Comparison of ENCODE assay signal across 8 mouse cellular contexts in the genomic region with DNA sequence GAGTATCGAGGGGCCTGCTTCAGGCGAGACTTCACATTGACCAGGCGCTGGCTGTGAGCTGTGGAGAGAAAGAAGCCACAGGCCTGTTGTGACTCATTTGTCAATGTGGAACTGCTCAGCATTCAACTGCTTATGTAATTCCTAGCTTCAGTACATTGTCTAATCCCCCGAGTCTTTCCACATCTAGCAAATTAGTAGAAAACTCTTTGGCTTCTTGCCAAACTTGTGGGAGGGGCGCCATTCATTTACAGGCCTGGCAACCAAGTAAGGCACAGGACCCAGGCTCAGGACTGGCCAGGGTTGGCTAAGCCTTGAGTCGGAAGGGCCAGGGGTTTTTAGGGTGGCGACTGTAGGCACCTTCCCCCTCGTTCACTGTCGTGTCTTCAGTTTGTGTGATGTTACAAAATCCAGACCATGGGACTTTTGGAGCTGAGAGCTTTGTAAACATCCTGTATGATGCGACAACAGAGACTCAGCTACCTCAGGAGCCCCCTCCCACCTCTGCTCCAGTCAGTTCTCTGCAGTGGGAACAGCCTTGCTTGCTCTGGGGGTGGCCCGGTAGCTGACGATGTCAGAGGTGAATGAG.
DNase-seq lines count a peak whose midpoint lies in the region; ATAC-seq and TF ChIP-seq lines count a peak whose summit lies in the region.

No protein-coding gene starts in this region.

- H3K27me3 ChIP-seq in hindbrain, embryonic 12.5 days: no peaks in the 10 kb centered on the region
- H3K27me3 ChIP-seq in hindbrain, embryonic 10.5 days (ENCODE audit: insufficient read depth, poor library complexity, severe bottlenecking): no peaks in the 10 kb centered on the region
- no peaks in the 10 kb centered on the region for H3K27me3 ChIP-seq in hindbrain, embryonic 15.5 days
- H3K27me3 ChIP-seq in lung, postnatal 0 days (replicated peaks; ENCODE audit: insufficient read depth, low read length): no peaks in the 10 kb centered on the region

- peak overlapping the region; percentile 49 for H3K27ac ChIP-seq in hindbrain, embryonic 12.5 days
- no peak overlapping the region for H3K27ac ChIP-seq in hindbrain, embryonic 10.5 days
- peak overlapping the region; percentile 65; the same call in 1 of the 2 replicates for H3K27ac ChIP-seq in hindbrain, embryonic 15.5 days (replicated peaks)
- H3K27ac ChIP-seq in lung, postnatal 0 days (ENCODE audit: low read length): peak overlapping the region; percentile 20; the same call in 1 of the 2 replicates

- no peak overlapping the region for H3K9ac ChIP-seq in hindbrain, embryonic 12.5 days
- no peak overlapping the region for H3K9ac ChIP-seq in hindbrain, embryonic 15.5 days
- no peak overlapping the region for H3K9ac ChIP-seq in lung, postnatal 0 days (replicated peaks; ENCODE audit: low read depth)

- WGBS in hindbrain, embryonic 12.5 days: 85% methylated on average over 12 of the region's 12 CpGs
- 94% methylated on average over 12 of the region's 12 CpGs for WGBS in hindbrain, embryonic 10.5 days
- 57% methylated on average over 12 of the region's 12 CpGs for WGBS in hindbrain, embryonic 15.5 days
- WGBS in lung, postnatal 0 days: 57% methylated on average over 12 of the region's 12 CpGs

- TF ChIP-seq CTCF in lung, postnatal 0 days (IDR thresholded peaks at IDR 0.05): no peak

- H3K36me3 ChIP-seq in hindbrain, embryonic 12.5 days: peaks cover 76% of the 10 kb centered on the region
- H3K36me3 ChIP-seq in hindbrain, embryonic 10.5 days: peaks cover 98% of the 10 kb centered on the region
- peaks cover 20% of the 10 kb centered on the region for H3K36me3 ChIP-seq in hindbrain, embryonic 15.5 days
- peaks cover 15% of the 10 kb centered on the region; the same call in 1 of the 2 replicates for H3K36me3 ChIP-seq in lung, postnatal 0 days (ENCODE audit: insufficient read depth, low read length)

- TF ChIP-seq EP300 in lung, postnatal 0 days (IDR thresholded peaks at IDR 0.05): no peak

- H3K4me1 ChIP-seq in hindbrain, embryonic 12.5 days: 0 out of 2 replicates have a peak, but pooled peaks cover 6% of the 10 kb centered on the region
- no peaks in the 10 kb centered on the region for H3K4me1 ChIP-seq in hindbrain, embryonic 10.5 days (replicated peaks)
- peaks cover 15% of the 10 kb centered on the region for H3K4me1 ChIP-seq in hindbrain, embryonic 15.5 days (replicated peaks)
- no peaks in the 10 kb centered on the region for H3K4me1 ChIP-seq in lung, postnatal 0 days (ENCODE audit: insufficient read depth, low read depth, low read length)

- H3K4me3 ChIP-seq in hindbrain, embryonic 12.5 days: no peak overlapping the region
- no peak overlapping the region for H3K4me3 ChIP-seq in hindbrain, embryonic 10.5 days
- H3K4me3 ChIP-seq in hindbrain, embryonic 15.5 days: no peak overlapping the region
- no peak overlapping the region for H3K4me3 ChIP-seq in lung, postnatal 0 days (ENCODE audit: low read depth, low read length)

- H3K9me3 ChIP-seq in hindbrain, embryonic 12.5 days (replicated peaks): no peaks in the 10 kb centered on the region
- H3K9me3 ChIP-seq in hindbrain, embryonic 10.5 days: no peaks in the 10 kb centered on the region
- H3K9me3 ChIP-seq in hindbrain, embryonic 15.5 days: no peaks in the 10 kb centered on the region
- H3K9me3 ChIP-seq in lung, postnatal 0 days (ENCODE audit: low read length): no peaks in the 10 kb centered on the region

- ATAC-seq in hindbrain, embryonic 12.5 days (ENCODE audit: low FRiP score): peak; percentile 70
- ATAC-seq in hindbrain, embryonic 15.5 days (ENCODE audit: low FRiP score, low read depth): peak; percentile 83
- ATAC-seq in lung, postnatal 0 days: peak; percentile 89
- ATAC-seq in CD4-positive, CD25-positive, alpha-beta regulatory T cell, adult 4 months: no peak
- ATAC-seq in inflammation-experienced regulatory T-cells, adult 6 months: no peak

- no peak for DNase-seq in hindbrain, embryonic 10.5 days (ENCODE audit: low spot score)
- DNase-seq in NIH3T3 (ENCODE audit: low read depth): peak; percentile 86
- peak; percentile 76 to 88 for DNase-seq in frontal cortex, adult 2 months (ENCODE audit: extremely low spot score in 1 of 2, low spot score in 1 of 2)
- peak; percentile 89 for DNase-seq in lung, postnatal 0 days (ENCODE audit: low spot score)

- no peak overlapping the region for H3K4me2 ChIP-seq in hindbrain, embryonic 12.5 days (replicated peaks)
- no peak overlapping the region for H3K4me2 ChIP-seq in hindbrain, embryonic 15.5 days
- no peak overlapping the region for H3K4me2 ChIP-seq in lung, postnatal 0 days (replicated peaks; ENCODE audit: low read depth, low read length)

Comparison
In these comparisons a context has a peak if more than half of its experiments do, and no peak if none do; other contexts are left out.
1. ATAC-seq: peak in hindbrain, embryonic 12.5 days (single experiment), hindbrain, embryonic 15.5 days (single experiment) and lung, postnatal 0 days (single experiment); none in CD4-positive, CD25-positive, alpha-beta regulatory T cell, adult 4 months (single experiment) and inflammation-experienced regulatory T-cells, adult 6 months (single experiment).